Mouse (Mus musculus) heart, adult 10 weeks (tissue): ENCODE data around the gene Npepps. TPM values are rescaled to one million over a fixed set of nuclear protein-coding genes. Genes with fewer than 3 reads are reported as not detected.

Source experiments
- polyA plus RNA-seq: library from polyadenylated mRNA; stranded (reverse); fragments of 350-450 nt; fragmentation: Illumina TruSeq; extraction: RNeasy Lipid Tissue Mini Kit (QIAGEN cat#74804); gene quantifications from one replicate; pipeline ENCODE4 v1.2.3, GENCODE M21; 2014; ENCODE audit warnings: low read depth, low replicate concordance

Gene Npepps
- 63.7 TPM for polyA plus RNA-seq

DNA sequence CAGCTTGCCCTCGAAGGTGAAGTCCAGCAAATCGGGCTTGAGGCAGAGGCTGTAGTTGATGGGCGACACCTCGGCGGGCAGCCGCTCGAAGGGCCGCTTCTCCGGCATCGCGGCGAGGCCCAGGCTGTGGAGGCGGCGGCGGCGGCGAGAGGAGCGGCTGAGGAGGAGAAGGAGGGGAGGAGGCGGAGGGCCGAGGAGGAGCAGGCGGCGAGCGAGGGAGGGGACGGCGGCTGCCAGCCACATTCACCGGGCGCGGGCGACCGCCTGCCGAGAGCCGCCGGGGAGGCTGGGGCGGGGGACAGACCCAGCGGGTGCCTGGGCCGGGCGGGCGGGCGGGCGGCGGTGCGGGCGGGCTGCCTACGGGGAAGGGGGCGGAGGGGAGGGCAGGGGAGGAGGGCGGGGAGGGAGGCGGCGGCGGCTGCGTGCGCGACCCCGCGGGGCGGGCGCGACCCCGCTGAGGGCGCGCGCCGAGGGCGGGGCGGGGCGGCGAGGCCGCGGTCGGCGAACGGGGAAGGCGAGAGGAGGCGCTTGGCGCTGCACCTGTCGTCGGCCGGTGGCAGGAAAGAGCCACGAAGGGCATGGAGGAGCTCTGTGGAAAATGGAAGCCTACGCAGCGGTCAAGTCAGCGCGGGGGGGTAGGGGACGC is at the start of gene Npepps:
TSS of gene Npepps (minus strand) at position 423 of the 646 bp plus-strand sequence.

DNA sequence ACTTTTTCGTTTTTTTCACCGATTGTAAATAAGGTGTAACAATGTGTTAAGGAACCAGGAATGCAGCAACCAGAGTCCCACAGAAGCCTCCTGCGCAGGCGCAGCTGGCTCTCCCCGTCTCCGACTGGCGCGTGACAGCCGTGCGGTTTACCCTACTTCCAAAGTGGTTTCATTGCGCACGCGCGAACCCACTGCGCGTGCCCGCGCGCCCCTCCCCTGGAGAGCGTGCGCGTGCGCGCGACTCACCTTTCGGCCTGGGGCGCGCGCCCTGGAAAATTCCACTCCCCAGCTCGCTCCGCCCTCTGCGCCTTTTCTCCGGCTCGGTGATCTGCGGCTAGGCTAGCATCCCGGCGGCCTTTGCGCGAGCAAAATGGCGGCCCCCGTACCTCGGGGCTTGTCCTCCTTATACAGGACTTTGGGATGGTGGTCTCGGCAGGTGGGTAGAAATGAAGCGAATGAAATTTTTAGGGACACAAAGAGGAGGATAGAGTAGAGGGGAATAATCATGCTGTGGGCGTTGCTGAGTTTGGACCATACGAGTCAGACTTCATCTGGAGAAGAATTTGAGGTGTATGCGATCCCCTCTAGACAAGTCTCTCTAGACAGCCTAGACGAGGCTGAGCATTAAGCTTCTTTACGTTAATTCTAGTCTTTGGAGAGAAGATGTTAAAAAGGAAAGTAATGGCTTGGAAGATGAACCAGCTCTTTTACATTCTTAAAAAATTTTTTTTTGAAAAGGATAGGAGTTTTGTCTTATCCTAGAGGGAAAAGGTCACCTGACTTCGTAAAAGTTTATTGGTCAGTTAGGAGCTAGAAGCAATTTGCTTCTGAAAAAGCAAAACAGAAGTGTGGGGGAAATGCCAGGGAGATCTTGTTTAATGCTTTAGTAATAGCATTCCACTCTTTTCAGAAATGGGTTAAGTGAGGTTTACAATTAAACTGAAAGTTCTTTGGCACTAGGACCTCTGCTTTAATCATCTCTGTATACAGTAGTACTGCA is 35.4 kb upstream of the Npepps start, which contains the start of gene Mrpl45:
TSS of gene Mrpl45 (plus strand) at position 213 of the 1,000 bp plus-strand sequence.

DNA sequence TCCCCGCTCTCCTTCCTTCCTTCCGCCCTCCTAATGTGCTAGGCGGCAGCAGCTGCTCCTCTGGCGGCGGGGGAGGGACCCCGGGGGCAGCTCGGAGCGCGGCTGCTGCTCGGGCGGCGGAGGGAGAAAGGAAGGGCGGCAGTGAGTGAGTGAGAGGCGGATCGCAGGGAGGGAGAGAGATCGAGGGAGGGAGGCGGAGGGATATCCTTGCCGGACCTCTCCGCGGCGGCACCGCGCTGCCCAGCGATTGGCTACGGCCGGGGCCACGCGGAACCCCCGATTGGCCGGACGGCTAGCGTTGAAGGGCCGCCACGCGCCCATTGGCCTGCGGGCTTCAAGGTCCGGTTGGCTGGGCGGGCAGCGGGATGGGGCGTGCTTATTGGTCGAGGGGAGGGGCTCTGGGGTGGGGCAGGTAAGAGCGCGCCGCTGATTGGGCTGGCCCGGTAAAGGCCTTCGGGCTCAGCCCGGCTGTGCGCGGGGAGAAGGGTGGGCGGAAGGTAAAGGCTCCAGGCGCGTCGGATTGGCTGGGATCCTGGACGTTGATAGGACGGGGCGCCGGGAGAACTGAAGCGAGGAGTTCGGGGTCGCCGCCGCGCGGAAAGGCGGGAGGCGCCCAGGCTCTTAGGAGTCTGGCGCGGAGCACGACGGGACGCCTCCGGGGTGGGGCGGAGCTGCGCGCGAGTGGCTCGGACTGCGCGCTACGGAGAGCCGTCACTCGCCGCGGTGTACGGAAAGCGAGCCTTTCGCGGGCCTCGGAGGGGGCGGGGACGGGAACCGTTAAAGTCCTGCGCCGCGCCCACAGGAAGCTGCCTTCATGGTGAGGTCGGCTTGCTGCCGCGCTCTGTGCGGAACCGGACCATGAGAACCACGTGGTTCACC is 92.4 kb downstream of the Npepps start, which contains the start of gene Kpnb1:
TSS of gene Kpnb1 (minus strand) at position 118 of the 879 bp plus-strand sequence.

Other genes with a start within 250 kb of the Npepps start
- gene Lrrc46, start 239.2 kb downstream of the Npepps start, polyA plus RNA-seq, result 0.34 TPM
- gene Mrpl10, start 239.1 kb downstream of the Npepps start, polyA plus RNA-seq, result 65.6 TPM
- gene Osbpl7, start 230.0 kb downstream of the Npepps start, polyA plus RNA-seq, result 3.7 TPM
- gene Tbx21, start 165.3 kb downstream of the Npepps start, polyA plus RNA-seq, result not detected
- 10.6 TPM for gene Tbkbp1, start 129.1 kb downstream of the Npepps start, polyA plus RNA-seq
- gene Kpnb1, start 92.8 kb downstream of the Npepps start, polyA plus RNA-seq, result 64.4 TPM
- gene Mrpl45, start 35.1 kb upstream of the Npepps start, polyA plus RNA-seq, result 56.2 TPM
- gene Gpr179, start 71.4 kb upstream of the Npepps start, polyA plus RNA-seq, result not detected
- gene Socs7, start 81.9 kb upstream of the Npepps start, polyA plus RNA-seq, result 16.7 TPM
- 13.0 TPM for gene Arhgap23, start 134.9 kb upstream of the Npepps start, polyA plus RNA-seq
- gene 4933428G20Rik, start 219.7 kb upstream of the Npepps start, polyA plus RNA-seq, result not detected